Mouse (Mus musculus): ENCODE measurements around the gene Kcnn3. TPM values are rescaled to one million over a fixed set of nuclear protein-coding genes. Genes with fewer than 3 reads are reported as not detected.
A peak's percentile ranks its signal among the peaks of the same experiment; 100 is the strongest.

Gene Kcnn3
- polyA plus RNA-seq, 1 experiment from 2014 or later, result 9.0 TPM

- H3K4me1 ChIP-seq (ENCODE audit: control insufficient read depth, insufficient read depth, low read depth, low read length), result peaks cover 15% of the 10 kb centered on the region
- peak within 1 kb of the TSS; percentile 70 for H3K4me3 ChIP-seq (ENCODE audit: low read length)
- no peaks in the 10 kb centered on the region for H3K9me3 ChIP-seq (ENCODE audit: control insufficient read depth, low read length)
- H3K4me2 ChIP-seq (ENCODE audit: low read length), result peak within 1 kb of the TSS; percentile 64
- H3K27ac ChIP-seq (ENCODE audit: low read depth, low read length), result peak within 1 kb of the TSS; percentile 84
- peak; percentile 91 for ATAC-seq
- H3K9ac ChIP-seq (ENCODE audit: low read depth, low read length), result peak within 1 kb of the TSS; percentile 82
- H3K36me3 ChIP-seq (ENCODE audit: control insufficient read depth, insufficient read depth, low read length), result no peaks in the 10 kb centered on the region
- 5% methylated on average over 28 of the region's 28 CpGs for WGBS
- H3K27me3 ChIP-seq (replicated peaks; ENCODE audit: control insufficient read depth, insufficient read depth, low read length), result 0 out of 2 replicates have a peak, but pooled peaks cover 2% of the 10 kb centered on the region
Observed at GRCm38 (mm10) chr3:89714359-89715206, 194.6 kb downstream of the Kcnn3 start, which contains the start of gene Adar. Adar (plus strand) TSS chr3:89715022.

DNA sequence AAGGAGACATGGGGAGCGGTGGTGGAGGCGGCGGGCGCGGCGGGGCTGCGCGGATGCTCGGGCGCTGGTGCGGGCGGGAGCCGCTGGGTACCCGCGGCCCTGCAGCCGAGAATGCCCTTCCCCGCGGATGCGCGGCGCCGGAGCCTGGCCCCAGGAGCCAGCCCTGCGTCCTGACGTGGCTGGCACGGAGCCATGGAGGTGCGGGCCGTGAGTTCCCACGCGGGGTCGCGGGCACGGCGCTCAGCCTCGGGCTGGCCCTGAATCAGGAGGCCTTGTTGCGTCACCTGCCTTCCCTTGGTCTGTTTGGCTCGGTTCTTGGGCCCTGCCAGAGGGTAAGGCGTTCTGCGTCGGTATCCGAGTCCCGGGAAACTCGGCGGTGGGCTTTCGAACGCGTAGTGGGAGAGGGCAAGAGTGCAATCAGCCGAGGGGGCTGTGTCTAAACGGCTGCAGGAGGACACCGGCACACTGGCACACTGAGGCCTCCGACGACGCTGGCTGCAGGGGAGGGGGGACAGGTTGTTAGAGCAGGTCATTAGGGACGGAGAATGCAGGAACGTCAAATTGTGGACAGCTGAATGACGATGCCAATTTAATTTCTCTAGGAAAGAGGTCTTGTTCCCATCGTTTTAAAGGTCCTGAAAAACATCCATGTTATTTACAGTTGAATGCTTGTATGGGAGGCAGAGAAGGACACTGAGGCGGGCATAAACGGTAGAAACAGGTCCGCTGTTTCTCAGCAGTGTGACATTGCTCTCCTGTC is 195.4 kb downstream of the Kcnn3 start:
- WGBS, result 1% methylated on average over 56 of the region's 59 CpGs
- ATAC-seq, result peak; percentile 84
- Histone ChIP-seq H3K27me3 (replicated peaks; ENCODE audit: control insufficient read depth, insufficient read depth, low read length) (0 out of 2 replicates have a peak, but pooled peaks cover 2% of the 10 kb centered on the region), H3K4me3 (ENCODE audit: low read length) (peak overlapping the region; percentile 70), H3K4me1 (ENCODE audit: control insufficient read depth, insufficient read depth, low read depth, low read length) (peaks cover 15% of the 10 kb centered on the region), H3K9me3 (ENCODE audit: control insufficient read depth, low read length) (no peaks in the 10 kb centered on the region), H3K27ac (ENCODE audit: low read depth, low read length) (peak overlapping the region; percentile 84), H3K4me2 (ENCODE audit: low read length) (peak overlapping the region; percentile 64), H3K36me3 (ENCODE audit: control insufficient read depth, insufficient read depth, low read length) (no peaks in the 10 kb centered on the region), H3K9ac (ENCODE audit: low read depth, low read length) (peak overlapping the region; percentile 82)

DNA sequence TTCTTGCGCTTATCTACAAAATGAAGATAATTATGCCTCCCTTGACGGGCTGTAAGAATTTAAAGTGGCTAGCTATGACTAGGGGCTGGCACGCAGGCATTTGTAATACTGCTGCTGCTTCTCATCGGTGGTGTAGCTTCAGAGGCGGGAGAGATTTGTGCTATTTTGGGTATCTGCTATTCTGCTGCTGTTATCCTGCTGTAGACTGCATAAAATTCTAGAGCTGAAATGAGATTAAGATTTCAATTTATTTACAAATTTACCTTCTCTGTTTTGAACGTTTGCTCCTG is 195.9 kb downstream of the Kcnn3 start:
- Histone ChIP-seq H3K9ac (ENCODE audit: low read depth, low read length) (peak overlapping the region; percentile 82), H3K9me3 (ENCODE audit: control insufficient read depth, low read length) (no peaks in the 10 kb centered on the region), H3K36me3 (ENCODE audit: control insufficient read depth, insufficient read depth, low read length) (no peaks in the 10 kb centered on the region), H3K4me1 (ENCODE audit: control insufficient read depth, insufficient read depth, low read depth, low read length) (peaks cover 15% of the 10 kb centered on the region), H3K27me3 (replicated peaks; ENCODE audit: control insufficient read depth, insufficient read depth, low read length) (0 out of 2 replicates have a peak, but pooled peaks cover 2% of the 10 kb centered on the region), H3K4me2 (ENCODE audit: low read length) (peak overlapping the region; percentile 64), H3K27ac (ENCODE audit: low read depth, low read length) (no peak overlapping the region; the same call in 1 of the 2 replicates), H3K4me3 (ENCODE audit: low read length) (peak overlapping the region; percentile 70)
- no peak for ATAC-seq
- 44% methylated on average over 6 of the region's 6 CpGs for WGBS

- Histone ChIP-seq H3K9me3 (ENCODE audit: control insufficient read depth, low read length) (no peaks in the 10 kb centered on the region), H3K9ac (ENCODE audit: low read depth, low read length) (no peak overlapping the region), H3K27ac (ENCODE audit: low read depth, low read length) (no peak overlapping the region), H3K27me3 (replicated peaks; ENCODE audit: control insufficient read depth, insufficient read depth, low read length) (no peaks in the 10 kb centered on the region), H3K4me3 (ENCODE audit: low read length) (no peak overlapping the region), H3K36me3 (ENCODE audit: control insufficient read depth, insufficient read depth, low read length) (no peaks in the 10 kb centered on the region), H3K4me2 (ENCODE audit: low read length) (no peak overlapping the region), H3K4me1 (ENCODE audit: control insufficient read depth, insufficient read depth, low read depth, low read length) (peaks cover 2% of the 10 kb centered on the region; the same call in 1 of the 2 replicates)
- no peak for ATAC-seq
Observed at GRCm38 (mm10) chr3:89722032-89722431, 202.1 kb downstream of the Kcnn3 start.

- ATAC-seq, result peak; percentile 70; the same call in 1 of the 2 replicates
- Histone ChIP-seq H3K4me1 (ENCODE audit: control insufficient read depth, insufficient read depth, low read depth, low read length) (no peaks in the 10 kb centered on the region), H3K4me3 (ENCODE audit: low read length) (no peak overlapping the region), H3K27me3 (replicated peaks; ENCODE audit: control insufficient read depth, insufficient read depth, low read length) (no peaks in the 10 kb centered on the region), H3K4me2 (ENCODE audit: low read length) (no peak overlapping the region), H3K9me3 (ENCODE audit: control insufficient read depth, low read length) (no peaks in the 10 kb centered on the region), H3K27ac (ENCODE audit: low read depth, low read length) (no peak overlapping the region), H3K9ac (ENCODE audit: low read depth, low read length) (no peak overlapping the region), H3K36me3 (ENCODE audit: control insufficient read depth, insufficient read depth, low read length) (no peaks in the 10 kb centered on the region)
- 52% methylated on average over 7 of the region's 7 CpGs for WGBS
Observed at GRCm38 (mm10) chr3:89723400-89724084, 203.6 kb downstream of the Kcnn3 start.

Other genes starting within 250 kb of the Kcnn3 start
- gene Slc50a1, start 249.6 kb upstream of the Kcnn3 start, polyA plus RNA-seq (2015; fragmentation: Nextera tagmentation; extraction: Ambion mirVana), result 39.4 and 43.9 TPM in 2 replicates
- 8.4 and 9.9 TPM in 2 replicates for gene Efna1, start 239.0 kb upstream of the Kcnn3 start, polyA plus RNA-seq (2015; fragmentation: Nextera tagmentation; extraction: Ambion mirVana)
- gene Efna3, start 197.2 kb upstream of the Kcnn3 start, polyA plus RNA-seq (2015; fragmentation: Nextera tagmentation; extraction: Ambion mirVana), result 77.9 and 78.0 TPM in 2 replicates
- 3.9 and 5.0 TPM in 2 replicates for gene Efna4, start 182.1 kb upstream of the Kcnn3 start, polyA plus RNA-seq (2015; fragmentation: Nextera tagmentation; extraction: Ambion mirVana)
- 74.6 and 84.1 TPM in 2 replicates for gene Adam15, start 170.2 kb upstream of the Kcnn3 start, polyA plus RNA-seq (2015; fragmentation: Nextera tagmentation; extraction: Ambion mirVana)
- gene Dcst2, start 158.2 kb upstream of the Kcnn3 start, polyA plus RNA-seq (2015; fragmentation: Nextera tagmentation; extraction: Ambion mirVana), result 0.10 and 0.11 TPM in 2 replicates
- 0.66 and 1.1 TPM in 2 replicates for gene Dcst1, start 154.9 kb upstream of the Kcnn3 start, polyA plus RNA-seq (2015; fragmentation: Nextera tagmentation; extraction: Ambion mirVana)
- 0.79 and 0.88 TPM in 2 replicates for gene Zbtb7b, start 125.4 kb upstream of the Kcnn3 start, polyA plus RNA-seq (2015; fragmentation: Nextera tagmentation; extraction: Ambion mirVana)
- gene Lenep, start 117.4 kb upstream of the Kcnn3 start, polyA plus RNA-seq (2015; fragmentation: Nextera tagmentation; extraction: Ambion mirVana), result 0.60 TPM in 1 of 2 replicates, not detected in the other
- 34.7 and 36.6 TPM in 2 replicates for gene Flad1, start 108.3 kb upstream of the Kcnn3 start, polyA plus RNA-seq (2015; fragmentation: Nextera tagmentation; extraction: Ambion mirVana)
- 87.9 and 91.5 TPM in 2 replicates for gene Cks1b, start 101.8 kb upstream of the Kcnn3 start, polyA plus RNA-seq (2015; fragmentation: Nextera tagmentation; extraction: Ambion mirVana)
- 16.9 and 23.8 TPM in 2 replicates for gene Shc1, start 101.7 kb upstream of the Kcnn3 start, polyA plus RNA-seq (2015; fragmentation: Nextera tagmentation; extraction: Ambion mirVana)
- 34.1 and 45.6 TPM in 2 replicates for gene Pygo2, start 90.0 kb upstream of the Kcnn3 start, polyA plus RNA-seq (2015; fragmentation: Nextera tagmentation; extraction: Ambion mirVana)
- gene Pbxip1, start 83.5 kb upstream of the Kcnn3 start, polyA plus RNA-seq (2015; fragmentation: Nextera tagmentation; extraction: Ambion mirVana), result 25.0 and 26.4 TPM in 2 replicates
- 137 and 156 TPM in 2 replicates for gene Pmvk, start 65.6 kb upstream of the Kcnn3 start, polyA plus RNA-seq (2015; fragmentation: Nextera tagmentation; extraction: Ambion mirVana)
- gene Adar, start 194.9 kb downstream of the Kcnn3 start, polyA plus RNA-seq (2015; fragmentation: Nextera tagmentation; extraction: Ambion mirVana), result 25.2 and 32.4 TPM in 2 replicates
- 23.5 and 27.7 TPM in 2 replicates for gene Chrnb2, start 244.5 kb downstream of the Kcnn3 start, polyA plus RNA-seq (2015; fragmentation: Nextera tagmentation; extraction: Ambion mirVana)